Mouse (Mus musculus) small intestine, adult 2 months (tissue): Measurements from ENCODE around the gene Txndc8.

Experiments
- CTCF ChIP-seq: fragments of 200-500 bp; IDR thresholded peaks from 2 replicates; pipeline ENCODE4 v1.5.1; 2012; ENCODE audit warnings: low read depth, mild to moderate bottlenecking, control low read depth, inconsistent platforms, low read length, moderate library complexity, mixed read lengths; ENCODE audit not compliant: insufficient replicate concordance, insufficient read length; ENCODE audit errors: extremely low read depth
- POLR2A ChIP-seq: fragments of 200-500 bp; IDR thresholded peaks from 2 replicates; pipeline ENCODE4 v1.6.1; 2012; ENCODE audit warnings: low read depth, mild to moderate bottlenecking, control low read depth, inconsistent platforms, low read length, moderate library complexity

GRCm38 (mm10) chr4:57953796-57954195, 55.1 kb downstream of the Txndc8 start:
- TF ChIP-seq CTCF, result no peak
- no peak for TF ChIP-seq POLR2A
